Mouse (Mus musculus) MEL (cell line): ENCODE data around the gene Rcbtb2. TPM values are rescaled to one million over a fixed set of nuclear protein-coding genes. Genes with fewer than 3 reads are reported as not detected.

Experiments used
- DNase-seq: peaks from one replicate; pipeline ENCODE4 v3.0.0; 2011; ENCODE audit warnings: low read depth, low spot score
- H3K27ac ChIP-seq: 2 replicates; pipeline ENCODE4 v1.5.1; 2012; ENCODE audit warnings: low read depth, mild to moderate bottlenecking, control low read depth, low read length, moderate library complexity; ENCODE audit not compliant: control insufficient read depth
- H3K27me3 ChIP-seq, 2 experiments: fragments of 150-350 bp in 1 of 2; sonication (generic) in 1 of 2; 2 replicates each; pipeline ENCODE4 v1.6.1; 2012; ENCODE audit warnings: low read length in 2 of 2, mild to moderate bottlenecking in 2 of 2, improper control_type of control experiment in 1 of 2, moderate library complexity in 1 of 2; ENCODE audit not compliant: insufficient read depth in 2 of 2, control insufficient read depth in 1 of 2
- H3K36me3 ChIP-seq, 2 experiments: 2 replicates each; pipeline ENCODE4 v1.6.1; 2012 to 2014; ENCODE audit warnings: low read length in 2 of 2, improper control_type of control experiment in 1 of 2, inconsistent platforms in 1 of 2, mild to moderate bottlenecking in 1 of 2; ENCODE audit not compliant: insufficient read depth in 2 of 2, control insufficient read depth in 1 of 2
- H3K4me1 ChIP-seq, 2 experiments: fragments of 150-350 bp in 1 of 2; sonication (generic) in 1 of 2; 2 replicates each; pipeline ENCODE4 v1.6.1; 2012; ENCODE audit warnings: low read length in 2 of 2, improper control_type of control experiment in 1 of 2, mild to moderate bottlenecking in 1 of 2; ENCODE audit not compliant: insufficient read depth in 2 of 2, control insufficient read depth in 1 of 2
- H3K4me3 ChIP-seq, 2 experiments: fragments of 150-350 bp in 1 of 2; sonication (generic) in 1 of 2; 2 replicates each; pipeline ENCODE4 v1.5.1; 2012; ENCODE audit warnings: low read depth in 2 of 2, low read length in 2 of 2, mild to moderate bottlenecking in 2 of 2, moderate library complexity in 2 of 2, control low read depth in 1 of 2, improper control_type of control experiment in 1 of 2; ENCODE audit not compliant: control insufficient read depth in 1 of 2, insufficient read depth in 1 of 2
- H3K79me2 ChIP-seq: 2 replicates; pipeline ENCODE4 v1.6.1; 2012; ENCODE audit warnings: mild to moderate bottlenecking, low read length, moderate library complexity; ENCODE audit not compliant: control insufficient read depth, poor library complexity, insufficient read depth
- H3K9ac ChIP-seq: 2 replicates; pipeline ENCODE4 v1.6.1; 2012; ENCODE audit warnings: low read depth, mild to moderate bottlenecking, control low read depth, low read length, moderate library complexity; ENCODE audit not compliant: control insufficient read depth, poor library complexity, severe bottlenecking
- H3K9me3 ChIP-seq: fragments of 150-350 bp; sonication (generic); replicated peaks from 2 replicates; pipeline ENCODE4 v1.6.1; 2012; ENCODE audit warnings: mild to moderate bottlenecking, low read length, improper control_type of control experiment, moderate library complexity; ENCODE audit not compliant: insufficient read depth
- BHLHE40 ChIP-seq: IDR thresholded peaks from 2 replicates; pipeline ENCODE4 v1.6.1; 2012; ENCODE audit warnings: low read depth, mild to moderate bottlenecking, inconsistent platforms, low read length, improper control_type of control experiment, borderline replicate concordance
- CHD1 ChIP-seq: IDR thresholded peaks from 2 replicates; pipeline ENCODE4 v1.6.1; 2012; ENCODE audit warnings: low read depth, mild to moderate bottlenecking, inconsistent platforms, low read length, improper control_type of control experiment
- CTCF ChIP-seq, 3 experiments: IDR thresholded peaks in 2 of 3; conservative IDR thresholded peaks in 1 of 3; 2 replicates each; pipeline ENCODE4 v1.5.1; 2011 to 2012; ENCODE audit warnings: low read length in 3 of 3, low read depth in 2 of 3, mild to moderate bottlenecking in 2 of 3, improper control_type of control experiment in 1 of 3, inconsistent platforms in 1 of 3, mixed read lengths in 1 of 3, moderate library complexity in 1 of 3; ENCODE audit not compliant: control insufficient read depth in 1 of 3, insufficient read depth in 1 of 3, poor library complexity in 1 of 3, severe bottlenecking in 1 of 3
- E2F4 ChIP-seq: IDR thresholded peaks from 2 replicates; pipeline ENCODE4 v1.6.1; 2011; ENCODE audit warnings: low read depth, low read length, improper control_type of control experiment, borderline replicate concordance
- ELF1 ChIP-seq: IDR thresholded peaks from 2 replicates; pipeline ENCODE4 v1.6.1; 2014; ENCODE audit warnings: low read depth, mild to moderate bottlenecking, inconsistent platforms, low read length, improper control_type of control experiment, moderate library complexity
- ETS1 ChIP-seq: IDR thresholded peaks from 2 replicates; pipeline ENCODE4 v1.6.1; 2012; ENCODE audit warnings: low read depth, mild to moderate bottlenecking, inconsistent platforms, low read length, improper control_type of control experiment, moderate library complexity
- HCFC1 ChIP-seq: IDR thresholded peaks from 2 replicates; pipeline ENCODE4 v1.6.1; 2012; ENCODE audit warnings: low read depth, mild to moderate bottlenecking, inconsistent platforms, low read length, improper control_type of control experiment, moderate library complexity
- KAT2A ChIP-seq: conservative IDR thresholded peaks from 2 replicates; pipeline ENCODE4 v1.6.1; 2012; ENCODE audit warnings: low read depth, low read length, improper control_type of control experiment, inconsistent platforms
- MAFK ChIP-seq: IDR thresholded peaks from 2 replicates; pipeline ENCODE4 v1.6.1; 2011; ENCODE audit warnings: low read depth, mild to moderate bottlenecking, low read length, improper control_type of control experiment, borderline replicate concordance
- MAZ ChIP-seq: IDR thresholded peaks from 2 replicates; pipeline ENCODE4 v1.6.1; 2012; ENCODE audit warnings: low read depth, mild to moderate bottlenecking, inconsistent platforms, low read length, improper control_type of control experiment
- MEF2A ChIP-seq: IDR thresholded peaks from 2 replicates; pipeline ENCODE4 v1.6.1; 2014; ENCODE audit warnings: low read depth, mild to moderate bottlenecking, inconsistent platforms, low read length, improper control_type of control experiment; ENCODE audit not compliant: poor library complexity, insufficient replicate concordance, severe bottlenecking; ENCODE audit errors: extremely low read depth
- MXI1 ChIP-seq: IDR thresholded peaks from 2 replicates; pipeline ENCODE4 v1.6.1; 2011; ENCODE audit warnings: mild to moderate bottlenecking, low read depth, low read length, improper control_type of control experiment
- MYB ChIP-seq: IDR thresholded peaks from 2 replicates; pipeline ENCODE4 v1.6.1; 2011; ENCODE audit warnings: mild to moderate bottlenecking, low read depth, low read length, improper control_type of control experiment
- MYC ChIP-seq: IDR thresholded peaks from 2 replicates; pipeline ENCODE4 v1.6.1; 2011; ENCODE audit warnings: low read depth, mild to moderate bottlenecking, low read length, improper control_type of control experiment, moderate library complexity
- NELFE ChIP-seq: IDR thresholded peaks from 2 replicates; pipeline ENCODE4 v1.6.1; 2011; ENCODE audit warnings: low read depth, low read length, improper control_type of control experiment
- NRF1 ChIP-seq: IDR thresholded peaks from 2 replicates; pipeline ENCODE4 v1.6.1; 2014; ENCODE audit warnings: low read depth, mild to moderate bottlenecking, inconsistent platforms, low read length, improper control_type of control experiment, moderate library complexity; ENCODE audit not compliant: poor library complexity, insufficient read depth, severe bottlenecking
- POLR2A ChIP-seq, 2 experiments: IDR thresholded peaks; 2 replicates each; pipeline ENCODE4 v1.6.1; 2011 to 2012; ENCODE audit warnings: low read length in 2 of 2, mild to moderate bottlenecking in 2 of 2, control low read depth in 1 of 2, improper control_type of control experiment in 1 of 2, low read depth in 1 of 2, moderate library complexity in 1 of 2; ENCODE audit not compliant: control insufficient read depth in 1 of 2, insufficient read depth in 1 of 2, poor library complexity in 1 of 2
- POLR2AphosphoS5 ChIP-seq: IDR thresholded peaks from 2 replicates; pipeline ENCODE4 v1.6.1; 2012; ENCODE audit warnings: low read depth, borderline replicate concordance, mild to moderate bottlenecking, inconsistent platforms, low read length, moderate library complexity, mixed read lengths
- RAD21 ChIP-seq: IDR thresholded peaks from 2 replicates; pipeline ENCODE4 v1.6.1; 2011; ENCODE audit warnings: mild to moderate bottlenecking, low read depth, low read length, improper control_type of control experiment
- RCOR1 ChIP-seq: IDR thresholded peaks from 2 replicates; pipeline ENCODE4 v1.6.1; 2012; ENCODE audit warnings: low read depth, mild to moderate bottlenecking, inconsistent platforms, low read length, improper control_type of control experiment
- SIN3A ChIP-seq: IDR thresholded peaks from 2 replicates; pipeline ENCODE4 v1.6.1; 2012; ENCODE audit warnings: low read length, improper control_type of control experiment, inconsistent platforms
- SMC3 ChIP-seq: IDR thresholded peaks from 2 replicates; pipeline ENCODE4 v1.6.1; 2011; ENCODE audit warnings: low read depth, low read length, improper control_type of control experiment
- TBP ChIP-seq: IDR thresholded peaks from 2 replicates; pipeline ENCODE4 v1.8.0; 2011; ENCODE audit warnings: low read depth, low read length, improper control_type of control experiment
- TCF12 ChIP-seq: IDR thresholded peaks from 2 replicates; pipeline ENCODE4 v1.6.1; 2014; ENCODE audit warnings: low read depth, mild to moderate bottlenecking, inconsistent platforms, low read length, improper control_type of control experiment, moderate library complexity
- UBTF ChIP-seq: IDR thresholded peaks from 2 replicates; pipeline ENCODE4 v1.6.1; 2012; ENCODE audit warnings: low read depth, mild to moderate bottlenecking, inconsistent platforms, low read length, improper control_type of control experiment, moderate library complexity, borderline replicate concordance; ENCODE audit not compliant: insufficient read depth
- USF1 ChIP-seq: IDR thresholded peaks from 2 replicates; pipeline ENCODE4 v1.6.1; 2014; ENCODE audit warnings: low read depth, mild to moderate bottlenecking, inconsistent platforms, low read length, improper control_type of control experiment, moderate library complexity
- USF2 ChIP-seq, 2 experiments: IDR thresholded peaks; 2 replicates each; pipeline ENCODE4 v1.6.1; 2011 to 2012; ENCODE audit warnings: improper control_type of control experiment in 2 of 2, low read length in 2 of 2, borderline replicate concordance in 1 of 2, inconsistent platforms in 1 of 2, low read depth in 1 of 2, mild to moderate bottlenecking in 1 of 2; ENCODE audit not compliant: insufficient read depth in 1 of 2
- ZC3H11A ChIP-seq: IDR thresholded peaks from 2 replicates; pipeline ENCODE4 v1.6.1; 2012; ENCODE audit warnings: low read depth, mild to moderate bottlenecking, inconsistent platforms, low read length, improper control_type of control experiment
- ZKSCAN1 ChIP-seq: IDR thresholded peaks from 2 replicates; pipeline ENCODE4 v1.6.1; 2012; ENCODE audit warnings: low read depth, mild to moderate bottlenecking, inconsistent platforms, low read length, improper control_type of control experiment, moderate library complexity
- ZNF384 ChIP-seq: IDR thresholded peaks from 2 replicates; pipeline ENCODE4 v1.6.1; 2012; ENCODE audit warnings: low read depth, mild to moderate bottlenecking, inconsistent platforms, low read length, improper control_type of control experiment
- polyA plus RNA-seq, 2 experiments: library from polyadenylated mRNA; stranded (reverse) in 1 of 2; unstranded in 1 of 2; fragments of >175 nt in 1 of 2; fragments of >200 nt in 1 of 2; gene quantifications; 2 replicates each; pipeline versions ENCODE4 v1.2.1 to v1.2.4; 2012; ENCODE audit warnings: low replicate concordance in 2 of 2, low read depth in 1 of 2; ENCODE audit not compliant: insufficient read length in 2 of 2, insufficient read depth in 1 of 2, missing spikeins in 1 of 2
- total RNA-seq: library from RNA; depleted of rRNA; stranded (reverse); fragments of 300-350 nt; gene quantifications from 2 replicates; pipeline ENCODE4 v1.2.3, GENCODE M21; 2012

The Rcbtb2 gene
- total and polyA plus RNA-seq, 3 experiments, result 8.6 to 13.8 TPM; not detected in 1

GRCm38 (mm10) chr14:73141800-73142199, 19.0 kb downstream of the Rcbtb2 start:
- no peak overlapping the region; a peak in 1 of 4 replicates for H3K4me3 ChIP-seq

GRCm38 (mm10) chr14:73142421-73142895, 19.6 kb downstream of the Rcbtb2 start:
- Histone ChIP-seq H3K4me3 (peak overlapping the region; percentile 55 to 59), H3K4me1 (peaks cover 0 to 10% of the 10 kb centered on the region in 2 experiments), H3K27ac (peak overlapping the region; percentile 72), H3K36me3 (peaks cover 0 to 6% of the 10 kb centered on the region in 2 experiments; a peak in 2 of 4 replicates), H3K27me3 (no peaks in the 10 kb centered on the region), H3K79me2 (peaks cover 11% of the 10 kb centered on the region), H3K9ac (peak overlapping the region; percentile 89), H3K9me3 (no peaks in the 10 kb centered on the region)
- TF ChIP-seq ZNF384, result no peak
- TF ChIP-seq USF1, result no peak
- no peak for TF ChIP-seq NELFE
- no peak for TF ChIP-seq KAT2A
- TF ChIP-seq MEF2A, result no peak
- 0 out of 2 replicates have a peak, but pooled peaks have one; percentile 7 for TF ChIP-seq TCF12
- no peak for TF ChIP-seq ETS1
- TF ChIP-seq ZKSCAN1, result no peak
- no peak for TF ChIP-seq ZC3H11A
- no peak for TF ChIP-seq POLR2AphosphoS5
- TF ChIP-seq MYC, result no peak
- TF ChIP-seq SMC3, result no peak
- TF ChIP-seq CTCF (IDR thresholded peaks at IDR 0.05 in 2 of 3, conservative IDR thresholded peaks at IDR 0.05 in 1 of 3; ENCODE audit: control insufficient read depth in 1 of 3, insufficient read depth in 1 of 3, low read depth in 2 of 3, low read length in 3 of 3, poor library complexity in 1 of 3, severe bottlenecking in 1 of 3), result no peak
- no peak; a peak in 1 of 4 replicates for TF ChIP-seq POLR2A (IDR thresholded peaks at IDR 0.05; ENCODE audit: control insufficient read depth in 1 of 2, insufficient read depth in 1 of 2, low read depth in 1 of 2, low read length in 2 of 2, poor library complexity in 1 of 2)
- no peak for TF ChIP-seq BHLHE40
- TF ChIP-seq NRF1, result peak; percentile 25; the same call in 1 of the 2 replicates
- no peak for TF ChIP-seq HCFC1
- TF ChIP-seq MXI1, result 0 out of 2 replicates have a peak, but pooled peaks have one; percentile 37
- peak; percentile 31; the same call in 1 of the 2 replicates for TF ChIP-seq SIN3A
- TF ChIP-seq RAD21, result no peak
- DNase-seq, result peak; percentile 63

More at GRCm38 (mm10) chr14:73141800-73142199, 19.0 kb downstream of the Rcbtb2 start:
- H3K27me3 ChIP-seq, result no peaks in the 10 kb centered on the region
- TF ChIP-seq MAZ (no peak), CTCF (IDR thresholded peaks at IDR 0.05 in 2 of 3, conservative IDR thresholded peaks at IDR 0.05 in 1 of 3; ENCODE audit: control insufficient read depth in 1 of 3, insufficient read depth in 1 of 3, low read depth in 2 of 3, low read length in 3 of 3, poor library complexity in 1 of 3, severe bottlenecking in 1 of 3) (no peak), MAFK (no peak), MXI1 (no peak), UBTF (no peak), RCOR1 (no peak), ZNF384 (no peak), TCF12 (no peak), CHD1 (no peak), KAT2A (no peak), TBP (no peak), SMC3 (no peak), ELF1 (no peak), USF2 (IDR thresholded peaks at IDR 0.05; ENCODE audit: borderline replicate concordance in 1 of 2, insufficient read depth in 1 of 2, low read depth in 1 of 2, low read length in 2 of 2) (no peak), SIN3A (no peak), MYB (no peak), E2F4 (no peak)
- peaks cover 11% of the 10 kb centered on the region for H3K79me2 ChIP-seq
- no peak overlapping the region for H3K27ac ChIP-seq
- H3K9me3 ChIP-seq, result no peaks in the 10 kb centered on the region
- peaks cover 0 to 12% of the 10 kb centered on the region in 2 experiments for H3K4me1 ChIP-seq
- peaks cover 0 to 6% of the 10 kb centered on the region in 2 experiments; a peak in 2 of 4 replicates for H3K36me3 ChIP-seq
- no peak overlapping the region for H3K9ac ChIP-seq
- no peak for DNase-seq
